Mouse (Mus musculus): ENCODE results near the gene Fgf18.

The Fgf18 gene

DNA sequence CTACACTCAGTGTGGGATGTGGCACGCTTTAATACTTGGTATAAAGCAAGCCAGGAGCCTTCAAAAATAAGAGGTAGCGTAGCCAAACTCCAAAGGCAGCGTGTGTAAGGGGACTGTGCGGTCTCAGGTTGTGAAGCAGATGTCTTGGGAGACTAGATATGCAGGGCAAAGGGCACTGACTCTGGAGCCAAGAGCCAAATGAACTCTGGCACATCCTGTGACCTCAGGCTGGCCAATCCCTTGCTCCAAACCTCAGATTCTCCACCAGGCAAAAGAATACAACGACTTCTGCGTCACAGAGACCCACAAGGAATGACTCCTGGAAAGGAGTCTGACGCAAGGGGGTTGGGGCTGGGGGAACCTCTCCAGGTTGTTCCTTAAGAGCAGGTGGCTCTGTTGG, 28.1 kb downstream of the Fgf18 start:
- DNase-seq (ENCODE audit: low spot score in 2 of 2): no peak

DNA sequence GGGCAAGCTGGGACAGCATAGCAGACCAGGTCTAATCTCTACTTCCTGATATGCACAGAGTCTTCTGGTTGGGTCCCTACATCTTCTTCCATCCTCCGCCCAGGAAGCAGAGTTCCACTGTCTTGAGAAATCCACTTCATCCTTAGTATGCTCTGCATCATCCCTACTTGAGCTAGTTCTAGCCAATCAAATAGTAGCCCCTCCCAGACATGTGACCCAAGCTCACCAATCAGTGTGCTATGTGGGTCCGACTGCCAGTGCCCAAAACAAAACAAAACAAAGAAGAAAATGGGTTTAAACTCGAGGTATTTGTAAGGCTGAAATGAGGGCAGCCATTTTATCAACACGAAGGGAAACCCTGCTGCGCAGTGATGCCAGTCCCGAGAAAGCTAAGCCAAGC, 28.7 kb downstream of the Fgf18 start:
- no peak for DNase-seq (ENCODE audit: low spot score in 2 of 2)

DNA sequence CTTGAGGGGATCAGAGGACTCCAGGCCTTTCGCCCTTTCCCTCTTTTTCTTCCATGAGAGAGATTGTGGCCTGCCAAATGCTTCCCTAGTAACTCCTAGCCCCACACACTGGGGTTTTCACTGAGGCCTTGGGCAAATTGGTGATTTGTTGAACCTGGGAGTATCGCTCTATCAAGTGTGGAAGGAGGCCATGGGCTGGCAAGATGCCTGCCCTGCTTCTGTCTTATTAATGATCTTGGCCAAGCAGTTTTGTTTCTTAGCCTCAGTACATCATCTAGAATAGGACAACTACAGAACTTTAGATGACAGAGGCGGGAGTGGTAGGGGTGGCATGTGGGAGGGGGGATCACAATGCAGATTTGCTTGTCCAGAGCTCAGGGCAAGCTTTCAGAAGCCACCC, 31.4 kb downstream of the Fgf18 start:
- no peak for DNase-seq (ENCODE audit: low spot score in 2 of 2)

DNA sequence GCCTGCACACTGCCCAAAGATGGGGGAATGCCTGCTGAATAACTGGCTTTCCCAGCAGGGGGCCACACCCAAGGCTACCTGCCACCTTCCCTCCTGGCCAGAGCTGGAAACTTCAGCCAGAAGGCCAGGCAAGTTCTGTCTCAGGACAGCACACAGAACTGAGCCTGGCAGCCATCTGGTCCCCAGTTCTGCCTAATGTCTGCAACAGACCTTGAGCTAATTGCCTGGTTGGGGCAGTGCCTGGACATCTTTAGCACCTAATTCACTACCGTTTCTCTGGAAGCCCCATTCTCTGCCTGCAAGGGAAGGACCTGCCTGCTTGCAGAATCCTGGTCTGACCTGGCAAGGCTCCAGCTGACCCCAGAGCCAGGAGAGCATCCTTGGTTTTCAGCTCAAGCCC, 34.8 kb downstream of the Fgf18 start:
- DNase-seq (ENCODE audit: low spot score in 2 of 2): no peak

DNA sequence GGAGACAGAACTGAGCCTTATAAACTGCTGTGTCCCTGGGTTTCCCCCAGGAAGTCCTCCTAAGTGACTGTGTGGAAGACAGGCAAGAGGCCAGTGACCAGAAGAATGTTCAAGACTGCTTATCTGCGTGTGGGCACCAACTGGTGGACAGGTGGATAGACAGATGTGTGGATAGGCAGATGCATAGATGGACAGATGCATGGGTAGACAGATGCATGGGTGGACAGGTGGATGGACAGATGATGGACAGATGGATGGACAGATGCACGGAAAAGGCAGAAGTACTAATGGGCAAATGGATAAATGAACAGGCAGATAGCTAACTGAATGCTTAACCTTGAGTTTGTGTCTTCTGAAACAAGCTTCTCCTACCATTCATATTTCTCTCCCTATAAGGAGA, 37.1 kb downstream of the Fgf18 start:
- DNase-seq (ENCODE audit: low spot score in 2 of 2): no peak

DNA sequence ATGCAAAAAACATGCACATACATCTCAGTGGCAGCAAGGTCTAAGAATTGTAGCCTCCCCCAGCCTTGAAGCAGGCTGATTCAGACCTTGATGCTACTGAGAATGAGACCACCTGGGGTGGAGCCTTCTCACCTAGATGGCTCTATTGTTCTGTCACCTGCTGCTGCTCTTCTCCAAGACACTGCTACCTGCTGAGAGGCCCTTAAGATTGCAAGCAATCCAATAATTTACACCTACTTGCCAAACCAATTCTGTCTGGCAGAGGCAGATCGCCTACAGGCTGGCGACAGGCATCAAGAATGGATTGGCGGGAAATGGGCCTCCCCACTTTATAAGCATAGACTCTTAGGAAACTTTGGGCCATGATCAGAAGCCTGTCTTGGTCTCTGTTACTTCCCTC, 39.7 kb downstream of the Fgf18 start:
- no peak for DNase-seq (ENCODE audit: low spot score in 2 of 2)

DNA sequence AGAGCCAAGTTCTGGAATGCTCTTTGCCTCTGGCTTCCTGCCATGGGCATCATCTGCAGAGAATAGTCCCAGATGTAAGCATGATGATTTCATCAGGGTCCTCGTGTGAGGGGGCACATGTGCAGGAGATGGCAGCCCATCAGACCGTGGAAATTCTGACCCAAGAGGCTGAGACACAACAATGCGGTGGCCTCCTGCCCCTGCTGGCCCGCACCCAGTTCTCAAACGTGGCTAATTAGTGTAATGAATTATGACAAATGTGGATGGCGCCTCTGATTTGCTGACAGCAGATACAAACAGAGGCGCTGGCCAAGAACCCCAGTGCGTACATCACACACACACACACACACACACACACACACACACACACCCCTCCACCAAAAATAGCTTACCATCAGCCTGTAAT, 42.3 kb downstream of the Fgf18 start:
- DNase-seq (ENCODE audit: low spot score in 2 of 2): no peak

DNA sequence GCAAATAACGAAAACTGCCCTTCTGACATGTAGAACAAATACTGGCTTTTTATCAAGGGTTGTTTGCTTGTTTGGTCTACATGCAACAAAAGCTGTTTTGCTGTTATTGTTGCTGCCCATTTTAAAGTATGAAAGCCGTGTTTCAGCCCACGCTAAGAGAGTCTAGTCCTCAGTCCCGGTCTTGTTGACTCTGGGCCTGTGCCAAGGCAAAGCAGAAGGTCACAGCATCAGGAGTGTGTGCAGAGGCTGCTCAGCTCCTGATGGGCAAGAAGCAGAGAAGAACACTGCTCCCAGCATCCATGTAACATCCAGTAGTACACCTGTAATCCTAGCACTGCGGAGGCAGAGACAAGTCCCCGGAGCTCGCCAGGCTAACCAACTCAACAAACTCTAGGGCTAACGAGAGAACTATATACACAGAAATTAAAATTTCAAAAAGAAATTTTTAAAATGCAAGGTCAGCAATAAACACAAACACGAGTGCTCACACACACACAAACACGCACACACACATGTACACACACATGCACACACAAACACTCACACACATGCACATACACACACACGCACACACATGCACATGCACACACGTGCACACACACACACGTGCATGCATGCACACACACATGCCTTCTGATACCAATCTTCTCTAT, 43.8 kb downstream of the Fgf18 start:
- DNase-seq (ENCODE audit: low spot score in 2 of 2): no peak

DNA sequence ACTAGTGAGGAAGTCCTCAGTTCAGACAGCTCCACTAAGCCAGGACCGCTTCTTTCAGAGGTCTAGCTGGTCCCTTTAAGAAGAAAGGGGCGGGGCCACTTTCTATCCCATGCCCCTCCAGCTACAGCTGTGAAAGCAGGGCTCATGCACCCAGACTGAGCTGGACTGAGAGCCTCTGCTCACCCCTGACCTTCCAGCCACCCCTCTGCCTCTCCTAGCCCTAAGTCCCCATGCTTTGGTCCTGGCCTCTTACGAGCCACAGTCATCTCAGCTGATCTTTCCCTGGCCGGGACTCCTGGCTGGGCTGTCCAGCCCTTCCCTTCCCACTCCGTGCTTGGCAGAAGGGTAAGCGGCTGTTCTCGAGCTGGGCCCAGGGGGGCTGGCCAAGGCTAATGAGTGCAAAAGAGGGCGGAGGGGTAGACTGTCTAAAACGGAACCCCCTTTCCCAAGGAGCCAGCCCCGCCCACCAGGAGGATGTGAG, 47.1 kb downstream of the Fgf18 start:
- no peak for DNase-seq (ENCODE audit: low spot score in 2 of 2)

DNA sequence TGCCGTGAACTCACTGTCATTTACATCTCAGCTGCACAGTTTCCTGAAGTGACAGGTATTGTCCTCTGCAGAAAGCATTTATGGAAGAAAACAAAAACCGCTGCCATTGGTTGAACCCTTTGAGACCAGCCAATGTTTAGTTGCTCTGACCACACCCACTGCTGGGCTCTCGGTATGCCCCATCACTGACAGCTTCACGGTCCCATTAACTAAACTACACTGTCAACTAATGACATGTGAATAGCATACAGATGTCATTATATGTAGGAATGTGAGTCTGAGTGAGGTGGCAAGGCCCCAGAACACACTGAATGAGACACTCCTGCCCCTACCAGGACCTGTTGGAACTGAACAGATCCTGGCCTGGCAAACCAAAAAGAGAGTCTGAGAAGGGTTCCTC, 47.8 kb downstream of the Fgf18 start:
- DNase-seq (ENCODE audit: low spot score in 2 of 2): no peak

DNA sequence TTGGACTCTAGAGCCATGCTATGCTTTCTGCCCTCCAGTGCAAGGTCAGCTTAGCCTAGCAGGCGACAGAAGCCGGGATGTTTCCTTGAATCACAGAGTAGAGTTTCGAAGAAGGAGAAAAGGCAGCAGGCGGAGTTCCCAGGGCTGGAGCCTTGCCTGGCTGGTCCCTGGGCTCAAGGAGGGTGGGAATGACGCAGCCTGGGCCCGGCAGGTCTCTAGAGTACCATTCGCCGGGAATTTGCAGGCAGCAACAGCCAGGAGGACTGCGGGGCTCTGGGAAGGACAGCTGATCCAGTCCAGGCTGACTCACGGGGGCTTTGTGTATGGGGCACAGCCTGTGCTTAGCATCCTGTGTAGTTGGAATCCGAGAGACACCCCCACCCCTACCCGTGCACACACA, 48.8 kb downstream of the Fgf18 start:
- no peak for DNase-seq (ENCODE audit: low spot score in 2 of 2)

DNA sequence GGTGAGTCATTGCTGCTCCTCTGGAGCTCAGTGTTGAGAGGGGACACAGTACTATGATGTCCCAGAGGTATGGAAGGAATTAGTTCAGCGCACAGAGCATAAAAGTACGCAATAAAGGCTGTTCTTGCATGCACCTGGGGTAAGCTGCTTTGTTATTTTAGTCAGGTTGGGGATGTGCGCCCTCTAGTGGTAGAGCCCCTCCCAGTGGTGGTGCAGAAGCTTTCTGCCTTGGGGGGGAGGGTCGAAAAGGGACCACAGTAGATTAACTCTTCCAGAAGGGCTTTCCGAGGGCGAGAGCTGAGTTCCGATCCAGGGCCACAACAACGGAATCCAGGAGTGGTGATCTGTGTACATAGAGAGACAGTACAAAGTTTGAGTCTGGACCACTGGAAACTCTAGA, 49.3 kb downstream of the Fgf18 start:
- peak in 1 of 2 experiments; percentile 18 for DNase-seq (ENCODE audit: low spot score in 2 of 2)

DNA sequence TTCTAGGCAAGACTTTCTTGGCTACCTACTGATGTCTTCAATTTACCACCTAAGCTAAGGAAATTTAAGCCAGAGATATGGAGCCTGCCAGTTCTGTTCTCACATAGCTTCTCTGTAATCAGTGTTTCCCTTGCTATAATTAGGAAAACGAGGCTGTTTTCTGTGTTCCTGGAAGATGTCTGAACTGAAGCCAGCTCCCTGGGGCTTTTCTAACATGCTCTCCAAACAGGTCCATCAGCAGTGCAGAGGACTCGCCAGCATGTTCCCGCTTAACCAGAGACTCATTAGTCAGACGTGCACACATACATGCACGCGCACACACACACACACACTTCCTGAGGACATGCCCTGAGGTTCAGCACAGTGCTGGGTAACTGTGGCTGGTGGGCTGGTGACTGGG, 57.3 kb downstream of the Fgf18 start:
- DNase-seq (ENCODE audit: low spot score in 2 of 2): no peak

DNA sequence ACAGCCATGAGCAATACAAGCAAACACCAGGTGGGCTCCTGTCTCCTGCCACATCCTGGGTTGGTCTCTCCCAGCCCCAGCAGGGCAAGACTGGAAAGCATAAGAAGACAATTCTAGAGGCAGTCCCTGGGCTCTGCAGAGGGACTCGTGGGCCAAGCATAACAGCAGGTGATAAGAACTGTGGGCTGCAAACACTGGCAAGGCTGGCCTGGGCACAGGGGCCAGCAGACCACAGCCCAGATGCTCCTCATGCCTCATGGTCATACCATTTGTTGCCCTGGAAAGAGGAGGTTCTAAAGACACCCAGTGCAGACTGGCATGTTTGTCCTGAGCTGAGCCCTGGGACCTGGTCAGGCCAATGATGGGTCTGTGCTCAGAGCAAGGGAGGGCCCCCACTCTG, 59.0 kb downstream of the Fgf18 start:
- no peak for DNase-seq (ENCODE audit: low spot score in 2 of 2)

DNA sequence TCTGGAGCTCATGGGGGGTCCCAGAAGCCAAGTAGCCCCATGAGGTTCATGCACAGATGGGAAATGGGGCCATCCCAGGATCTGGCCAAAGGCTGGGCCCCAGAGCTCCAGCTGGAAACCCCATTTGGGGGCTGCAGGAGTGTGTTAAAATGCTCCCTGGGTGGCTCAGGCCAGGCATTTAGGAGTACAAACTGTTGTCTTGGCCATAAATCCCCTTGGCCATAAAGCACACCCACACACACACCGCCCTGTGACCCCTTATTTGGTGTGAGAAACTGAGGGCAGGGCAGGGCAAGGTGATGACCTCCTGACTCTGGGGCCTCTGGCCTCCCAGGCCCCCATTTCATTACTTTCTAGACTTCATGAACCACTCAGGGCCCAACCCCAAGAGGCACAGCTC, 61.2 kb downstream of the Fgf18 start:
- no peak for DNase-seq (ENCODE audit: low spot score in 2 of 2)

DNA sequence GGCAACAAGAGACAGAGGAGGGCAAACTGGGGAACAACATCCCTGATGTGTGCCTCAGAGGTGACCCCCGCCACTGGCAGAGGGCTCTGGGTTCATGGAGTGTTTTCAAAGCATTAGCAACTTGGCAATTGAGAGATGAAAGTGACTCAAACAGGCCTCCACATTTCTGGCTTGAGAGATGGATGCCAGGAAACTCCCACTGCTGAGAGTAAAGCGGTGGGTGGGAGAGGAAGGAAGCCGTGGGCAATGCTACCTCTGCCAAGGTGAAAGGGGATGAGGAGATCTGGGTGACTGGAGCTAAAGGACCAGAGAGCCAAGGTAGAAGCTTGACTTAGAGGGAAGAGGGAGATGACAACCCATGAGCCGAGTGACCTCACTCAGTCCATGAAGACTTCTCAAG, 61.7 kb downstream of the Fgf18 start:
- DNase-seq (ENCODE audit: low spot score in 2 of 2): no peak

DNA sequence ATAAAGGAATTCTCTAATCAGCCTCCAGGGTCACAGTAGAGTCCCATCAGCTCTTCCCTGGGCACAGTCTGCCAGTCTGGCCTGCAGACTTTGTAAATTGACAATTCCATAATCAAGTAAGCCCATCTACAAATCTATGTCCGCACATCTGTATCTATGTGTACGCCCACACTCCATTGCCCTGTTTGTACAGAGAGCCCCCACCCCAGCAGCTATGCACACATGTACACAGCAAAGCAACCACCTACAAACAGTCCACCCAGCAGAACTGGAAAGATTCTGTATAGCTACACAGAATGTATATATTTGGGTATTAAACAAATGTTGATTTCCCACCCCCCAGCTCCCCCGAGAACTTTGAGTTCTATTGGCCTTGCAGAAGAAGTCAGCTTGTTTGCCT, 62.1 kb downstream of the Fgf18 start:
- DNase-seq (ENCODE audit: low spot score in 2 of 2): no peak

DNA sequence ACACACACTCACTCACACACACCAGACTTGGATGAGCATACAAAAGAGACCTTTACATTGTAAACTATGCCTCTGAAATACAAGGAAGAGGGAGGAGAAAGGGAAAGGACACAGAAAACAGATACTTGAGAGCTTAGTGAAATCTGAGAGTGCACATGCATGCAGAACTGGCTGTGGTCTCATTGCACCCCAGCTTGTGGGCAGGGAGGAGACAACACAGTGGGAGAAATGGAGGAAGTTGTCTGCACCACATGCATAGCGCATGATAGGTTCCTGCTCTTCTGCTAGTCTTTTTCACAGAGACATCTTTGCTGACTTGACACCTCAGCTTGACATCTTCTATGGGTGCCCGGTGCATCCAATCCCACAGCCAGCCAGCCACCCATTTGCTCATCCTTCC, 63.2 kb downstream of the Fgf18 start:
- no peak for DNase-seq (ENCODE audit: low spot score in 2 of 2)

DNA sequence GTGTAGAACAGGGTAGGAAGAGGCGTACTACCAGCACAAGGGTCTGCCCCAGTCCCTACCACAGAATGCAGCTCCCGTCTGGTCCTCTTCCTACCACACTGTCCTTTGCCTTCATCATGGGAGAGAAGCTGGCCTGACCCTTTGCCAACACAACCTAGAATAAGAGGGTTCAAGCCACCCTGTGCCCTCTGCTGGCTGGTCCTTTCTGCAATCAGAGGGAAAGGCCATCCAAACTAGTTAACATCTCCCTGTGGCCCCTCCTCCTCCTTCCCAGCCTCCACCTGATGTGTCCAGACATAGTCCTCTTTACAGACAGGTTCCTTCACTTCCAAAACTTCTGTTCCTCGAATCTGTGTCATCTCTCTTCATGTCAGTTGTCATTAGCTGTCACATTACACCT, 66.0 kb downstream of the Fgf18 start:
- no peak for DNase-seq (ENCODE audit: low spot score in 2 of 2)

DNA sequence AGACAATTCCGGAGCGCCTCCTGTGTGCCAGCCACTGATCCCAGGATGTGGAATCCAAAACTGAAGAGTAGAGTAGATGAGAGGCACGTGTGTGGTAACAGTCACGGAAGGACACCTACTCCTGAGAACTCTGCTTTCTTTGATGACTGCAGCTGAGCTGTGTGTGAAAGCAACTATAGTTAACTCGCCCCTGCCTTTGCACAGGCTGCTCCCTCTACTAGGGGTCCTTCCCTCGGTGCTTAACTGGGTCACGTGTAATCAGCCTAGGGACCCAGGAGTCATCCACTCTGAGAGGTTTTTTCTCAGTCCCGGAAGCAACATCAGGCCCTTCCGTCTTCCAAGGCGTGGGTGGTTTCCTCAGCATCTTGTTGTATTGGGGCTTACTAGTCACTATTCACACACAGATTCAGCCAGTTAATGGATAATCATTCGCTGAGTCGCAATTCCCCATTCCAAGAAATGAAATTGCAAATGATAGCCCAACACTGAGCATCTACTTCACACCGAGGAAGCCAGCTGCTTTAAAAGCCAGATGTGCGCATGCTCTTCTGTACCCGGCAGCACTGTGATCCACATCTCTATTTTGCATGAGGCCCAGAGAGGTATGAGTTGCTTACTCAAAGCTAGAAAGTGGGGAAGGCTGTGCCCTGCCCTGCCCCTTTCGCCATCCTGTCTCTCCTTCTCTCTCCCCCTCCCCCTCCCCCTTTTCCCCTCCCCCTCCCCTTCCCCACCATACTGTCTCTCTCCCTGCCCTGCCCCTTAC, 67.0 kb downstream of the Fgf18 start:
- DNase-seq (ENCODE audit: low spot score in 2 of 2): no peak

DNA sequence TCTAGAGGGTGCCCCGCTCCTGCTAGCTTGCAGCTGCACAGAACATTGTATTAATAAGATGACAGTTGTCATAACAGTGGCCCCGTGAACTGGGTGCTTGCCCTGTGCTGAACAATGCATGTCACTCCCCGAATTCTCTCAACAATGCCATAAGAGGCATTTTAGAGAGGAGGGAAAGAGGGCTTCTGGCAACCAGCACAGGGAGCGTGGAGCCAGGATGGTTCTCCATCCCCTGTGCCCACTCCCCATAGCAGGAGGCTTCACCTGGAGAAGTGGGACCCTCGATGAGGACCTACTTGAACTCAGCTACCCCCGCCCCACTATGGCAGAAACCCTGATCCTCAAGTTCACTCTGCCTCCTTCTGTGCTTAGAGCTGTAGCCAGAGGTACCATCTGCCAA, 67.8 kb downstream of the Fgf18 start:
- no peak for DNase-seq (ENCODE audit: low spot score in 2 of 2)

DNA sequence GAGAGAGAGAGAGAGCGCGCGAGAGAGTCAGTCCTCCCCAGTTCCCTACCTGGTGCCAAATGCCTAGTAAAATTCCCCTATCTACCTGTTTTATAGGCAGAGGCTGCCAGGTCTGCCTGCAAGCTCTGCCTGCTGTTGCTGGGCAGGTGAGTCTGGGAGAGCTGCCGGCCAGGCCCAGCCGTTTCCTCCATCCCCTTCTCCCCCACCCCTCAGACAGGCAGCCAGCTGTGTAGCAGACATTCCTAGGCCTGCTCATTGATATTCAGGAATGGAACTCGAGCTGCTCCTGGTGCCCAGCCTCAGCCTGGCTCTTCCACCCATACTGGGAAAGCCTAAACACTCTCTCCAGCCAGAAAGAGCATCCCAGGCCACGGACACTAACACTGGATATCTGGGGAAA, 69.2 kb downstream of the Fgf18 start:
- DNase-seq (ENCODE audit: low spot score in 2 of 2): no peak

DNA sequence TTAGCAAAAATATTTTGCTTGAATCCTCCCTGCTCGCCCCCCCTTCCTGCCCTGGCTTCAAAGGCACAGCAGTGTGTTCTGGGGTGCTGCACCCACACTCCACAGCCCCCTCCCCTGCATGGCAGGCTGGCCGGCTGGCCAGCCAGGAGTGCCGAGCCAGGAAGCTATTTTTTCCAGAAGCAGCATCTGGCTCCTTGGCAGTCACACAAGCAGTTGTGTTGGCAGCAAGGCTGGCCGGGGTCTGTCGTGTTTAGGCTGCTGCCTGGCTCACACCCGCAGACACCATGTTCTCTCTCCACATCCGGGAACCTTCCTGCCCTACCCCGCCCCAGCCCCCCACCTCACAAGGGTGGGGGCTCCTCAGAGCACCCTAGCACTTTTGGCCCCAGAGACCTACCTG, 71.9 kb downstream of the Fgf18 start:
- no peak for DNase-seq (ENCODE audit: low spot score in 2 of 2)

DNA sequence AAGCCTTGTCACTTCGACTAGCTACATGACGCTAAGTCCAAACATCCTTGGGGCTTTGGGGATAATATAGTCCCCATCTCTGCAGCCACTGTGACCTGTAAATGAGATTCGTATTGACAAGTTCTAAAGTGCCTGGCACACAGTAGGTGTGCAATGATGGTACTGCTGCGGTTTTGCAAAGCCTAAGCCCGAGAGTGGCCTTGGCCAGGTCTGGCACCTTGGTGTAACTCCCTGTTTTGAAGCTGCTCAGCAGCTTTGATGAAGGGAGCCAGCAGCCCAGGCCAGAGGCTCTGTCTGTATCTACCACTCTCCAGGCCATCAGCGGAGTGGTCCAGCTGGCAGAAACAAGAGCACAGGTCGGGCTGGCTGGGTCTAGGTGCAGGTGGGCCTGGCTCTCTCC, 72.7 kb downstream of the Fgf18 start:
- DNase-seq (ENCODE audit: low spot score in 2 of 2): no peak

All from spleen, postnatal 14 days (tissue).